Mouse (Mus musculus) ovary, adult 18-20 months (tissue): ENCODE data around the gene Smpd3.

ENCODE experiments used
- DNase-seq: peaks from one replicate; pipeline ENCODE4 v3.0.0; 2022; ENCODE audit warnings: low spot score, mixed read lengths

Gene Smpd3

GRCm38 (mm10) chr8:106231536-106231935 is 106.3 kb downstream of the Smpd3 start:
- no peak for DNase-seq

GRCm38 (mm10) chr8:106226589-106226988 is 111.2 kb downstream of the Smpd3 start:
- no peak for DNase-seq

GRCm38 (mm10) chr8:106219620-106220019 is 118.2 kb downstream of the Smpd3 start:
- DNase-seq: no peak

GRCm38 (mm10) chr8:106213959-106214358 is 123.8 kb downstream of the Smpd3 start:
- DNase-seq: no peak

- no peak for DNase-seq
These were observed 126.4 kb downstream of the Smpd3 start for GRCm38 (mm10) chr8:106211421-106211820.

GRCm38 (mm10) chr8:106210821-106211345 is 126.9 kb downstream of the Smpd3 start, which contains the start of the genes Slc7a6os and Prmt7:
TSS of gene Slc7a6os (minus strand) at chr8:106210935.
TSS of gene Prmt7 (plus strand) at chr8:106210936.
- peak; percentile 91 for DNase-seq

GRCm38 (mm10) chr8:106210035-106210731 is 127.6 kb downstream of the Smpd3 start:
- no peak for DNase-seq
